Mouse (Mus musculus) embryonic facial prominence, embryonic 12.5 days (tissue): Measurements from ENCODE around the gene Hoxa4. TPM values are rescaled to one million over a fixed set of nuclear protein-coding genes. Genes with fewer than 3 reads are reported as not detected.

Experiments
- ATAC-seq: fragments of 200-750 bp; cut with Nextera tagmentation; 2 replicates; pipeline ENCODE4 v1.8.0; 2017; ENCODE audit not compliant: insufficient number of reproducible peaks, insufficient read depth, low FRiP score, low TSS enrichment
- H3K27ac ChIP-seq: fragments of 300-500 bp; sonication (generic); 2 replicates; pipeline ENCODE4 v1.5.1; 2016; ENCODE audit warnings: mild to moderate bottlenecking
- H3K27me3 ChIP-seq: fragments of 300-500 bp; sonication (generic); 2 replicates; pipeline ENCODE4 v1.6.1; 2016; ENCODE audit warnings: mild to moderate bottlenecking, moderate library complexity
- H3K36me3 ChIP-seq: fragments of 300-500 bp; sonication (generic); 2 replicates; pipeline ENCODE4 v1.6.1; 2016; ENCODE audit warnings: mild to moderate bottlenecking
- H3K4me1 ChIP-seq: fragments of 300-500 bp; sonication (generic); 2 replicates; pipeline ENCODE4 v1.6.1; 2016
- H3K4me2 ChIP-seq: fragments of 300-500 bp; sonication (generic); replicated peaks from 2 replicates; pipeline ENCODE4 v1.6.1; 2016; ENCODE audit warnings: mild to moderate bottlenecking, moderate library complexity
- H3K4me3 ChIP-seq: fragments of 300-500 bp; sonication (generic); 2 replicates; pipeline ENCODE4 v1.5.1; 2016; ENCODE audit warnings: mild to moderate bottlenecking
- H3K9ac ChIP-seq: fragments of 300-500 bp; sonication (generic); 2 replicates; pipeline ENCODE4 v1.6.1; 2016; ENCODE audit warnings: mild to moderate bottlenecking, moderate library complexity
- H3K9me3 ChIP-seq: fragments of 300-500 bp; sonication (generic); 2 replicates; pipeline ENCODE4 v1.6.1; 2016; ENCODE audit warnings: mild to moderate bottlenecking, moderate library complexity
- WGBS: fragments of 180-500 bp; shearing (Covaris S2); methylation state at CpG from one replicate; pipeline ENCODE4 v1.1.7; 2016; 5-methylcytosine and 5-hydroxymethylcytosine counted together
- polyA plus RNA-seq: library from polyadenylated mRNA; unstranded; fragments of >200 nt; fragmentation: Nextera tagmentation; extraction: Ambion mirVana; gene quantifications from 2 replicates; pipeline ENCODE4 v1.2.1, GENCODE M21; 2016

Hoxa4 gene
- polyA plus RNA-seq, 1 experiment from 2014 or later, result not detected

DNA sequence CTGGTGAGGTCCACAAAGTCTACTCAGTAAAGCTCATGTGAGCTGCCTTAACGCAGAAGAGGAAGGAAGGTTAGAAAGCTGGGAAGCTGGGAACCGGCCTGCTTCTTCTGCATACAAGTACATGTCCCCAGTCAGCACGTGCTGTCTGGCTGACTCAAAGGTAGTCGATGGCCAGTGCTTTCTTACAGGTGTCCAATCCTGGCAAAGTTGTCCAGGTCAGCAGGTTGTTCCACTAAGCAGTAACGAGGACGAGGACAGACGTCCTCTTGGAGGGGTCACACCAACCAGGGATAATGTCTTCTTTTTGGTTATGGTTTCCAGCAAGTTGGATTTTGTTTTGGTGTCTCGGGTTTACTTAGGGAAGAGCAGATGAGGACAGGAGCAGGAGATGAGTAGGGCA is 1.6 kb downstream of the Hoxa4 start:
- Histone ChIP-seq H3K27ac (no peak overlapping the region), H3K36me3 (no peaks in the 10 kb centered on the region), H3K4me3 (no peak overlapping the region), H3K9ac (no peak overlapping the region), H3K9me3 (no peaks in the 10 kb centered on the region), H3K27me3 (peaks cover 98% of the 10 kb centered on the region), H3K4me2 (no peak overlapping the region), H3K4me1 (peaks cover 9% of the 10 kb centered on the region; the same call in 1 of the 2 replicates)
- 5% methylated on average over 8 of the region's 8 CpGs for WGBS
- no peak for ATAC-seq

DNA sequence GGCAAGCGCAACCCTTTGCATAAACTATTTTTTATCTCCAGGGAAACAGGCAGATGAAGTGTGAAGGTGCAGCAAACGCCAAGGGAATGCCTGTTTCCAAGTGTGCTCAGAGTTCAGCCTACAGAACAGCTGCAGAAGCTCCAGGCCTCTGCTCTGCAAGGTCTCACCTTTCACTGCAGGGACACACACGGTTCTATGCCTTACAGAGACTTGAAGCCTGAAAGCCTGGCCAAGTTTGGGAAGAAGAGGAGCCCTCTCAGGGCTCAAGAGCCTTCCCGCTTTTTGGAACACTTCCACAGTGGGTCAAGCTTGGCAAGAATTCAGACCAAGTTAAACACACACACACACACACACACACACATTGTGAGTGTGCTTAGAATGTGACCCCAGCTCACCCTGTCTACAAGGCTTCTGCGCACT is 2.4 kb downstream of the Hoxa4 start:
- Histone ChIP-seq H3K4me3 (no peak overlapping the region), H3K9me3 (no peaks in the 10 kb centered on the region), H3K4me2 (no peak overlapping the region), H3K36me3 (no peaks in the 10 kb centered on the region), H3K27ac (no peak overlapping the region), H3K4me1 (peaks cover 9% of the 10 kb centered on the region; the same call in 1 of the 2 replicates), H3K27me3 (peaks cover 98% of the 10 kb centered on the region), H3K9ac (no peak overlapping the region)
- 7% methylated on average over 5 of the region's 5 CpGs for WGBS
- no peak for ATAC-seq

DNA sequence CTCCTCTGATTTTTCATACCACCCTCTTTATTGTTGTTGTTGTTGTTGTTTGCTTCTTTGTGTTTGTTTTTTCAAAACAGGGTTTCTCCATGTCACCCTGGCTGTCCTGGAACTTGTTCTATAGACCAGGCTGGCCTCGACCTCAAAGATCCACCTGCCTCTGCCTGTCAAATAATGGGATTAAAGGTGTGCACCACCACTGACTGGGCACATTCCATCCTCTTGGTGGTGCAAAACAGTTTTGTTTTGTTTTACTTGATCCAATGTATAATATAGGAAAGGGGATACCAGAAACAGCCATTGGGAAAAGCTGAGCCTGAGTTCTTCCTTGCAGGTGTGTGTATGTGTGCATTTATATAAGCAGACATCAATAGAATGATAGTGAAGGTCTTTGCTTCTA is 5.1 kb downstream of the Hoxa4 start:
- Histone ChIP-seq H3K4me2 (no peak overlapping the region), H3K4me3 (no peak overlapping the region), H3K9ac (no peak overlapping the region), H3K27me3 (peaks cover 100% of the 10 kb centered on the region), H3K4me1 (peaks cover 5% of the 10 kb centered on the region; the same call in 1 of the 2 replicates), H3K27ac (no peak overlapping the region), H3K36me3 (no peaks in the 10 kb centered on the region), H3K9me3 (no peaks in the 10 kb centered on the region)
- ATAC-seq, result no peak
- WGBS, result 6% methylated on average over 1 of the region's 1 CpGs

DNA sequence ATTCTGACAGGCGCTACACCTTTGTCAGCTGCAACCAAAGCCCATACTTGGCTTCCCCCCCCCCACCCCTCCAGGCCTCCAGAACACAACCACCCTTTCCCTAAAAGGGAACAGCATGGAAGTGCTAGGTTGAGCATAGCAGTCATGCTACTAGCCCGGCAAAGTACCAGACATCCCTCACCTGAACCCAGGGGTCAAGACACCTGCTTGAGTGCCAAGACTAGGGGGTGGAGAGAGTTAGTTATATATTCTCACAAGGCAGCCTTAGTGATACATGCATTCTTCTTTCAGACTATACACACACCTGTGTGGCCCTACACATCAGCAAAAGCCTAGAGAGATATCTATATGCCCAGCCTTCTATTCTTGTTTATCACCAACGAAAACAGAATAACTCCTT is 5.7 kb downstream of the Hoxa4 start:
- Histone ChIP-seq H3K4me1 (no peaks in the 10 kb centered on the region), H3K9ac (no peak overlapping the region), H3K4me3 (no peak overlapping the region), H3K36me3 (no peaks in the 10 kb centered on the region), H3K27me3 (peaks cover 100% of the 10 kb centered on the region), H3K9me3 (no peaks in the 10 kb centered on the region), H3K4me2 (no peak overlapping the region), H3K27ac (no peak overlapping the region)
- WGBS, result 10% methylated on average over 3 of the region's 3 CpGs
- no peak for ATAC-seq

DNA sequence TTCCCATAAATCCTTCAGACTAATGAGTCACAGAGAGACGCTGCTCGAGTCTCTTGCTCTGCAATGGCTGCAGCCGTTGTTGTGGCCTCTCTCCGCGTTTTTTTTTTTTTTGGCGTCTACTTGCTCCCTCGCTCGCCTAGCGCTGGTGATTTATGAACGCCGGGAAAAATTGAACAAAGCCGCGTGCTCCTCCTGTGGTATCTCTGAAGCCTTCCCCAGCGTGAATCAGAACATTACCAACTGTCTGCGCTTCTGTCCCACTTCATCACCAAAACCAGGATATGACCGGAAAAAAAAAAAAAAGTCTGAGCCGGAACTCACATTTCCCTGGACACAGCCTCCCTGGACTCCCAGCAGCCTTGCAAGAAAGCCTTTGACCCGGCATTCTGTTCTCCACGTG is 6.3 kb downstream of the Hoxa4 start:
- Histone ChIP-seq H3K4me1 (no peaks in the 10 kb centered on the region), H3K9me3 (no peaks in the 10 kb centered on the region), H3K27ac (no peak overlapping the region), H3K36me3 (no peaks in the 10 kb centered on the region), H3K27me3 (peaks cover 100% of the 10 kb centered on the region), H3K4me3 (no peak overlapping the region), H3K9ac (no peak overlapping the region), H3K4me2 (no peak overlapping the region)
- ATAC-seq, result no peak
- 1% methylated on average over 19 of the region's 19 CpGs for WGBS

GRCm38 (mm10) chr6:52184668-52185067 is 6.9 kb downstream of the Hoxa4 start:
- ATAC-seq, result no peak
- H3K27ac ChIP-seq, result no peak overlapping the region
- peaks cover 100% of the 10 kb centered on the region for H3K27me3 ChIP-seq
- no peaks in the 10 kb centered on the region for H3K9me3 ChIP-seq
- H3K36me3 ChIP-seq, result no peaks in the 10 kb centered on the region
- H3K4me2 ChIP-seq, result no peak overlapping the region
- no peak overlapping the region for H3K4me3 ChIP-seq
- WGBS, result 2% methylated on average over 6 of the region's 6 CpGs
- H3K9ac ChIP-seq, result no peak overlapping the region
- H3K4me1 ChIP-seq, result no peaks in the 10 kb centered on the region

DNA sequence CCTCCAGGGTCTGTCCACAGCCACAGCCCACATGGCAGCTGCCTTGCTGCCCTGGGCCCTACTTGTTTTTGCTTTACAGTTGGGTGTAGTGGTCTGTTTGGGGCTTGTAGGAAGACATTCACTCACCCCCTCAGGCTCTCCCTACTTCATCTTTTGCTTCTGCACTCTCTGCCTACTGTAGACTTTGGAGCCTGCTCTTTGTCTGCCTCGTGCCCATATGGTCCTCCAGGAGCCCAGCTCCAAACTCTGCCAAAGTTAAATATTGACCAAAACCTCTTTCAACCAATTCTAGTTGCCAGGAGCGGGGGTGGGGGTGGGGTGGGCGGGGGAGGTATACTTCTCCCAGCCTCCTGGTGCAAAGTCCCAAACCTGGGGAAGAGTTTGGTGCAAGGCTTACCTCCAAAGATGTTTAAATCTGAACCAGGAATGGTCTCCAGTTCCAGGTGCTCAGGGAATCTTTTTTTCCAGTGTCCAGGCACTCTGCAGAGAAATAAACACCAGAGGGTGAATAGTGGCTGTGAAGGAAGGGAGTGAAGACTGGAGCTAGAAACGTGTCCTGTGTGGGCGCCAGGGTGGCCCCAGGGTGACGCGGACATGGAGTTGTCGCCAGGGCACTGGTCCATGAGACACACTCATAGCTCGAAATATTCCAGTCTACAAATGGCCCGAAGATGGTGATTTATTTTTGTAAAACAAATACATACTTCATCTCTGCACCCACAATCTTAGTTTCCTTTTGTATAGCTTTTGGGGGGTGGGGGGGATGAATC is 8.1 kb downstream of the Hoxa4 start:
- Histone ChIP-seq H3K4me1 (no peaks in the 10 kb centered on the region), H3K27me3 (peaks cover 100% of the 10 kb centered on the region), H3K9me3 (no peaks in the 10 kb centered on the region), H3K36me3 (no peaks in the 10 kb centered on the region), H3K9ac (no peak overlapping the region), H3K27ac (no peak overlapping the region), H3K4me2 (no peak overlapping the region), H3K4me3 (no peak overlapping the region)
- 7% methylated on average over 10 of the region's 10 CpGs for WGBS
- ATAC-seq, result no peak

DNA sequence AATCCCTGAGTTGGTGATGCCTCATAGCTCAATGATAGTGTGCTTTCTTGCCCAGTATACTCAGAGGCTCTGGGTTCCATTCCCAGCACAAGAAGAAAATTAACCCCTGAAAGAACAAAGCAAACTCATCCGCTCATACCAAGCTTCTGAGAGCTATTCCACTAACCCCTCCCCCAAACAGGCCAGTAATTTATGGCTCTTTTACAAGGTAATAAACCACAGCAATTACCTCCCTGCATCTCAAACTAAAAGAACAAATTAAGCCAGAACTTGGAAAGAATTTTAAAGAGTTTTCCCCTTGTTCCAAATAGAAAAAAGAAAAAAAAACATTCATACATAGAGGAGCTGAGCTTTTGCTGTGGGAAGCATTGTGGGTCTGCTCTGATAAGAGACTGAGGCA is 8.8 kb downstream of the Hoxa4 start:
- Histone ChIP-seq H3K27ac (no peak overlapping the region), H3K9me3 (no peaks in the 10 kb centered on the region), H3K27me3 (peaks cover 100% of the 10 kb centered on the region), H3K4me1 (no peaks in the 10 kb centered on the region), H3K9ac (no peak overlapping the region), H3K4me3 (no peak overlapping the region), H3K4me2 (no peak overlapping the region), H3K36me3 (no peaks in the 10 kb centered on the region)
- ATAC-seq, result no peak
- 3% methylated on average over 1 of the region's 1 CpGs for WGBS

DNA sequence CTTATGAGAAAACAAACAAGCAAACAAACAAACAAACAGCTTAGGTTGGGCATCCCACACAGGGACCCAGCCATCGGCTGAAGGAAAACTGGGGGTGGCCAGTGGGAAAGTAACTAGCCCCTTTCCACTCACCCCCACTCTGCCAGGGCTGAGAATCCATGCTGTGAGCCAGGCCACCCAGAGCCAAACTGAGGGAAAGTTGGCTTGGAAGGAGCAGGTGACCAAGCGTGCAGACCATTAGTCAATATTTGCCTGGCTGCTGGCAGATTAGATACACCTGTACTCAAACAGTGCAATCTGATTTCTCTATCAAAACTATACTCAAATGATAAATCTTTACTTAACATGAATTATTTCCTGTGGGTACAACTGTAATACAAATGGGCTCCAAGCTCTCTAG is 9.5 kb downstream of the Hoxa4 start:
- Histone ChIP-seq H3K4me1 (no peaks in the 10 kb centered on the region), H3K9ac (no peak overlapping the region), H3K36me3 (no peaks in the 10 kb centered on the region), H3K4me3 (no peak overlapping the region), H3K27me3 (peaks cover 99% of the 10 kb centered on the region), H3K9me3 (no peaks in the 10 kb centered on the region), H3K4me2 (no peak overlapping the region), H3K27ac (no peak overlapping the region)
- 16% methylated on average over 2 of the region's 2 CpGs for WGBS
- ATAC-seq, result no peak

DNA sequence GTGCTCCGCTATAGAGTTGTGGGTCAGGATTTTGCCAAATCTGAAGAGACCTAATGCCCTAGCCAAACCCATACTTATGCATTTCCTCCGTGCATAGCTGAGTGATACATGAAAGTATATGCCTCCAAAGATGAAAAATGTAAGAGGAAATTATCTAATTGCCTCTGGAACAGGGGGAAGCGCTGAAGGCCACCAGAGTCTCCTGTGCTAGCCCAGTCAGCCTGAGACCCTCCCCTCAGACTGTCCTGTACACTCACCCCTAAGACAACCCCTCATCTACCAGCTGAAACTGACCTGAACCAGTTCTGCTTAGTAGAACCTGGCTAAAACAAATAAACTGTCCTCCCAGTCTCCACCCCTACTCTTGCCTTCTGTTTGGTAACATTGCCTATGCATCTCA is 10.8 kb downstream of the Hoxa4 start:
- Histone ChIP-seq H3K27ac (no peak overlapping the region), H3K36me3 (no peaks in the 10 kb centered on the region), H3K9ac (no peak overlapping the region), H3K27me3 (peaks cover 99% of the 10 kb centered on the region), H3K4me1 (no peaks in the 10 kb centered on the region), H3K4me2 (no peak overlapping the region), H3K4me3 (no peak overlapping the region), H3K9me3 (no peaks in the 10 kb centered on the region)
- ATAC-seq, result no peak
- 3% methylated on average over 3 of the region's 3 CpGs for whole genome bisulfite sequencing

GRCm38 (mm10) chr6:52180213-52180710 is 11.3 kb downstream of the Hoxa4 start:
- Histone ChIP-seq H3K27ac (no peak overlapping the region), H3K9me3 (no peaks in the 10 kb centered on the region), H3K4me1 (no peaks in the 10 kb centered on the region), H3K36me3 (no peaks in the 10 kb centered on the region), H3K9ac (no peak overlapping the region; the same call in 1 of the 2 replicates), H3K4me2 (no peak overlapping the region), H3K27me3 (peaks cover 99% of the 10 kb centered on the region), H3K4me3 (no peak overlapping the region)
- under 1% methylated on average over 11 of the region's 11 CpGs for WGBS
- ATAC-seq, result no peak

DNA sequence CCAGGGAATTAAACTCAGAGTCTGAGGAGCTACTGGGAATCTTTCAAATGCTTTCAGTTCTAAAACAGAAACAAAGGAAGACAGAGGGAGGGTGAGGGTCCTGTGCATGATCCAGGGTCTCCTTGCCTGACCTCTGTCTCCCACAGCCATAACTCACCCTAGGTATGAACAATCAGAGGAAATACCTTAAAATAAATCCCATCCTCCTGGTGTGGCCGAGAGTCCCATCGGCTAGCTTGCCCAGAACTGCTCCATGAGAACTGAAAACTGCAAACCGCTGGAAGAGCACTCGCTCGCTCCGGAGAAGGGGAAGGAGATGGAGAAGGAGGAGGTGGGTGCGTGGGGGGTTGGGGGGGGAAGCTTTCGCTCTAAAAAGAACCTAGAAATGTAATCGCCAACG is 11.9 kb downstream of the Hoxa4 start:
- H3K27me3 ChIP-seq, result peaks cover 99% of the 10 kb centered on the region
- no peaks in the 10 kb centered on the region for H3K9me3 ChIP-seq
- H3K9ac ChIP-seq, result no peak overlapping the region; the same call in 1 of the 2 replicates
- no peaks in the 10 kb centered on the region for H3K4me1 ChIP-seq
- no peak overlapping the region for H3K27ac ChIP-seq
- no peak for ATAC-seq
- no peak overlapping the region for H3K4me2 ChIP-seq
- WGBS, result 2% methylated on average over 10 of the region's 10 CpGs
- H3K36me3 ChIP-seq, result no peaks in the 10 kb centered on the region
- H3K4me3 ChIP-seq, result no peak overlapping the region; the same call in 1 of the 2 replicates
